Mouse (Mus musculus): Measurements from ENCODE around the gene Dhh. TPM values are rescaled to one million over a fixed set of nuclear protein-coding genes. Genes with fewer than 3 reads are reported as not detected.

The Dhh gene
- polyA plus RNA-seq, 1 experiment from 2014 or later, result 0.84 TPM

GRCm38 (mm10) chr15:98852733-98853132, 45.6 kb downstream of the Dhh start:
- Histone ChIP-seq H3K9ac (no peak overlapping the region), H3K9me3 (replicated peaks) (no peaks in the 10 kb centered on the region)

GRCm38 (mm10) chr15:98852071-98852470, 46.3 kb downstream of the Dhh start:
- no peaks in the 10 kb centered on the region for H3K27me3 ChIP-seq
- no peak overlapping the region for H3K27ac ChIP-seq
- H3K4me2 ChIP-seq (replicated peaks), result no peak overlapping the region
- ATAC-seq (ENCODE audit: low FRiP score), result no peak
- no peak overlapping the region for H3K9ac ChIP-seq
- H3K36me3 ChIP-seq, result peaks cover 100% of the 10 kb centered on the region
- WGBS, result 91% methylated on average over 9 of the region's 9 CpGs
- H3K4me3 ChIP-seq, result no peak overlapping the region
- H3K4me1 ChIP-seq, result no peaks in the 10 kb centered on the region
- no peaks in the 10 kb centered on the region for H3K9me3 ChIP-seq (replicated peaks)

More at GRCm38 (mm10) chr15:98852733-98853132, 45.6 kb downstream of the Dhh start:
- no peak overlapping the region for H3K4me2 ChIP-seq (replicated peaks)
- no peak overlapping the region for H3K27ac ChIP-seq
- H3K27me3 ChIP-seq, result no peaks in the 10 kb centered on the region
- no peaks in the 10 kb centered on the region for H3K4me1 ChIP-seq
- 82% methylated on average over 9 of the region's 9 CpGs for WGBS
- no peak for ATAC-seq (ENCODE audit: low FRiP score)
- no peak overlapping the region for H3K4me3 ChIP-seq
- H3K36me3 ChIP-seq, result peaks cover 100% of the 10 kb centered on the region

- H3K4me1 ChIP-seq, result no peaks in the 10 kb centered on the region
- H3K4me3 ChIP-seq, result no peak overlapping the region
- no peak overlapping the region for H3K4me2 ChIP-seq (replicated peaks)
- WGBS, result 93% methylated on average over 21 of the region's 21 CpGs
- H3K9ac ChIP-seq, result no peak overlapping the region
- H3K9me3 ChIP-seq (replicated peaks), result no peaks in the 10 kb centered on the region
- no peak overlapping the region for H3K27ac ChIP-seq
- ATAC-seq (ENCODE audit: low FRiP score), result no peak
- H3K27me3 ChIP-seq, result no peaks in the 10 kb centered on the region
- peaks cover 100% of the 10 kb centered on the region for H3K36me3 ChIP-seq
Observed at GRCm38 (mm10) chr15:98851229-98851818, 47.0 kb downstream of the Dhh start.

GRCm38 (mm10) chr15:98850668-98851067, 47.7 kb downstream of the Dhh start:
- ATAC-seq (ENCODE audit: low FRiP score), result no peak
- Histone ChIP-seq H3K36me3 (peaks cover 100% of the 10 kb centered on the region), H3K4me2 (replicated peaks) (no peak overlapping the region), H3K4me3 (no peak overlapping the region), H3K27ac (no peak overlapping the region), H3K4me1 (no peaks in the 10 kb centered on the region), H3K27me3 (no peaks in the 10 kb centered on the region), H3K9me3 (replicated peaks) (no peaks in the 10 kb centered on the region), H3K9ac (no peak overlapping the region)
- 95% methylated on average over 14 of the region's 14 CpGs for WGBS

- H3K4me1 ChIP-seq, result no peaks in the 10 kb centered on the region
- H3K4me2 ChIP-seq (replicated peaks), result no peak overlapping the region
- no peak overlapping the region for H3K4me3 ChIP-seq
- 90% methylated on average over 16 of the region's 16 CpGs for WGBS
- H3K27me3 ChIP-seq, result no peaks in the 10 kb centered on the region
- no peak overlapping the region for H3K27ac ChIP-seq
- no peak overlapping the region for H3K9ac ChIP-seq
- H3K36me3 ChIP-seq, result peaks cover 100% of the 10 kb centered on the region
- no peaks in the 10 kb centered on the region for H3K9me3 ChIP-seq (replicated peaks)
- no peak for ATAC-seq (ENCODE audit: low FRiP score)
Observed at GRCm38 (mm10) chr15:98849956-98850600, 48.3 kb downstream of the Dhh start.

GRCm38 (mm10) chr15:98849165-98849564, 49.2 kb downstream of the Dhh start:
- ATAC-seq (ENCODE audit: low FRiP score), result no peak
- Histone ChIP-seq H3K4me3 (no peak overlapping the region), H3K27ac (no peak overlapping the region), H3K4me1 (no peaks in the 10 kb centered on the region), H3K36me3 (peaks cover 100% of the 10 kb centered on the region), H3K4me2 (replicated peaks) (no peak overlapping the region), H3K9ac (no peak overlapping the region), H3K9me3 (replicated peaks) (no peaks in the 10 kb centered on the region), H3K27me3 (no peaks in the 10 kb centered on the region)
- 98% methylated on average over 11 of the region's 11 CpGs for WGBS

GRCm38 (mm10) chr15:98846140-98846539, 52.2 kb downstream of the Dhh start:
- no peak overlapping the region for H3K4me3 ChIP-seq
- H3K9ac ChIP-seq, result no peak overlapping the region
- H3K9me3 ChIP-seq (replicated peaks), result no peaks in the 10 kb centered on the region
- no peak for ATAC-seq (ENCODE audit: low FRiP score)
- no peaks in the 10 kb centered on the region for H3K4me1 ChIP-seq
- WGBS, result 94% methylated on average over 8 of the region's 8 CpGs
- no peak overlapping the region for H3K4me2 ChIP-seq (replicated peaks)
- H3K36me3 ChIP-seq, result peaks cover 100% of the 10 kb centered on the region
- H3K27me3 ChIP-seq, result no peaks in the 10 kb centered on the region
- H3K27ac ChIP-seq, result no peak overlapping the region

GRCm38 (mm10) chr15:98845149-98845548, 53.2 kb downstream of the Dhh start:
- Histone ChIP-seq H3K9me3 (replicated peaks) (no peaks in the 10 kb centered on the region), H3K27ac (no peak overlapping the region), H3K36me3 (peaks cover 100% of the 10 kb centered on the region), H3K4me3 (no peak overlapping the region), H3K27me3 (no peaks in the 10 kb centered on the region), H3K9ac (no peak overlapping the region), H3K4me1 (no peaks in the 10 kb centered on the region), H3K4me2 (replicated peaks) (no peak overlapping the region)
- no peak for ATAC-seq (ENCODE audit: low FRiP score)
- WGBS, result 93% methylated on average over 2 of the region's 2 CpGs

GRCm38 (mm10) chr15:98843595-98844223, 54.6 kb downstream of the Dhh start:
- no peaks in the 10 kb centered on the region for H3K9me3 ChIP-seq (replicated peaks)
- no peak overlapping the region for H3K9ac ChIP-seq
- no peak overlapping the region for H3K4me2 ChIP-seq (replicated peaks)
- H3K4me3 ChIP-seq, result no peak overlapping the region
- peaks cover 100% of the 10 kb centered on the region for H3K36me3 ChIP-seq
- no peaks in the 10 kb centered on the region for H3K27me3 ChIP-seq
- no peak for ATAC-seq (ENCODE audit: low FRiP score)
- H3K27ac ChIP-seq, result no peak overlapping the region
- H3K4me1 ChIP-seq, result no peaks in the 10 kb centered on the region
- WGBS, result 92% methylated on average over 11 of the region's 11 CpGs

Other genes with a start within 250 kb of the Dhh start
- gene Ddx23, start 235.6 kb downstream of the Dhh start, polyA plus RNA-seq (2016; fragmentation: Nextera tagmentation; extraction: Ambion mirVana), result 21.9 and 26.6 TPM in 2 replicates
- 6.4 and 6.5 TPM in 2 replicates for gene Rnd1, start 221.1 kb downstream of the Dhh start, polyA plus RNA-seq (2016; fragmentation: Nextera tagmentation; extraction: Ambion mirVana)
- gene Ccdc65, start 190.3 kb downstream of the Dhh start, polyA plus RNA-seq (2016; fragmentation: Nextera tagmentation; extraction: Ambion mirVana), result 3.1 and 3.5 TPM in 2 replicates
- 14.3 and 15.1 TPM in 2 replicates for gene Fkbp11, start 170.3 kb downstream of the Dhh start, polyA plus RNA-seq (2016; fragmentation: Nextera tagmentation; extraction: Ambion mirVana)
- gene Arf3, start 135.3 kb downstream of the Dhh start, polyA plus RNA-seq (2016; fragmentation: Nextera tagmentation; extraction: Ambion mirVana), result 65.1 and 65.2 TPM in 2 replicates
- 0.59 and 0.91 TPM in 2 replicates for gene Wnt10b, start 120.4 kb downstream of the Dhh start, polyA plus RNA-seq (2016; fragmentation: Nextera tagmentation; extraction: Ambion mirVana)
- gene Wnt1, start 108.7 kb downstream of the Dhh start, polyA plus RNA-seq (2016; fragmentation: Nextera tagmentation; extraction: Ambion mirVana), result 8.4 and 8.6 TPM in 2 replicates
- gene Ddn, start 89.0 kb downstream of the Dhh start, polyA plus RNA-seq (2016; fragmentation: Nextera tagmentation; extraction: Ambion mirVana), result 0.56 and 0.65 TPM in 2 replicates
- 71.0 and 78.9 TPM in 2 replicates for gene Prkag1, start 67.0 kb downstream of the Dhh start, polyA plus RNA-seq (2016; fragmentation: Nextera tagmentation; extraction: Ambion mirVana)
- 12.2 and 12.5 TPM in 2 replicates for gene Kmt2d, start 27.3 kb downstream of the Dhh start, polyA plus RNA-seq (2016; fragmentation: Nextera tagmentation; extraction: Ambion mirVana)
- gene Rhebl1, start 4.0 kb downstream of the Dhh start, polyA plus RNA-seq (2016; fragmentation: Nextera tagmentation; extraction: Ambion mirVana), result 22.0 and 27.0 TPM in 2 replicates
- gene Lmbr1l, start 19.7 kb upstream of the Dhh start, polyA plus RNA-seq (2016; fragmentation: Nextera tagmentation; extraction: Ambion mirVana), result 38.4 and 39.2 TPM in 2 replicates
- gene Tuba1b, start 36.0 kb upstream of the Dhh start, polyA plus RNA-seq (2016; fragmentation: Nextera tagmentation; extraction: Ambion mirVana), result 1,219 and 1,243 TPM in 2 replicates
- not detected in 2 replicates for gene Gm49450, start 55.0 kb upstream of the Dhh start, polyA plus RNA-seq (2016; fragmentation: Nextera tagmentation; extraction: Ambion mirVana)
- 9,547 and 9,692 TPM in 2 replicates for gene Tuba1a, start 55.2 kb upstream of the Dhh start, polyA plus RNA-seq (2016; fragmentation: Nextera tagmentation; extraction: Ambion mirVana)
- 59.6 and 72.4 TPM in 2 replicates for gene Tuba1c, start 131.4 kb upstream of the Dhh start, polyA plus RNA-seq (2016; fragmentation: Nextera tagmentation; extraction: Ambion mirVana)
- gene Prph, start 156.6 kb upstream of the Dhh start, polyA plus RNA-seq (2016; fragmentation: Nextera tagmentation; extraction: Ambion mirVana), result 23.3 and 35.6 TPM in 2 replicates
- gene Troap, start 176.0 kb upstream of the Dhh start, polyA plus RNA-seq (2016; fragmentation: Nextera tagmentation; extraction: Ambion mirVana), result 24.1 and 29.2 TPM in 2 replicates
- 18.4 and 18.7 TPM in 2 replicates for gene C1ql4, start 189.3 kb upstream of the Dhh start, polyA plus RNA-seq (2016; fragmentation: Nextera tagmentation; extraction: Ambion mirVana)
- 3.2 and 3.3 TPM in 2 replicates for gene Dnajc22, start 194.6 kb upstream of the Dhh start, polyA plus RNA-seq (2016; fragmentation: Nextera tagmentation; extraction: Ambion mirVana)
- gene Spats2, start 227.4 kb upstream of the Dhh start, polyA plus RNA-seq (2016; fragmentation: Nextera tagmentation; extraction: Ambion mirVana), result 72.7 and 73.6 TPM in 2 replicates